Mouse (Mus musculus) T-helper 1 cell (primary cell): Measurements from ENCODE around the gene Vmn1r32.

ENCODE experiments used
- in situ Hi-C: fragments of 300-600 bp; cut with MboI, MseI; formaldehyde crosslinking; loops from one replicate; pipeline ENCODE4 v1.15.1; 2025; ENCODE audit warnings: high pct_unique_total_duplicates

The Vmn1r32 gene

DNA sequence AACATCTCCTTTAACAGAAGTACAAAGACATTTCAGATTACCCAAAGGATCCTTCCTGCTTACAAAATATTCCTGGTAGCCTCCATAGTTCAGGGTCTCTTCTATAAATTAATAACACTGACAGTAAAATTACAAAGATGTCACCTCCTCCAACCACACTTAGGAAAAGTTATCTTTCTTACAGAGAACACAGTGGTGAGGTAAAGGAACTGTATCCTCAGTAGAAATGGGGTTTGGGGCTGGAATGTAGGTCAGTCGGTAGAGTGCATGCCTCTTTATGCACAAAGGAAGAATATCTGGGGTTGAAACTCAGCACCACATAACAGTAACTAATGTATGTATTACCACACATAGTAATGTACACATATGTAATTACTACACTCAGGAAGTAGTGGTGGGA is at the start of gene Vmn1r32:
TSS of gene Vmn1r32 (minus strand) at position 101 of the 400 bp plus-strand sequence.
- in situ Hi-C loops, result no loop called here

DNA sequence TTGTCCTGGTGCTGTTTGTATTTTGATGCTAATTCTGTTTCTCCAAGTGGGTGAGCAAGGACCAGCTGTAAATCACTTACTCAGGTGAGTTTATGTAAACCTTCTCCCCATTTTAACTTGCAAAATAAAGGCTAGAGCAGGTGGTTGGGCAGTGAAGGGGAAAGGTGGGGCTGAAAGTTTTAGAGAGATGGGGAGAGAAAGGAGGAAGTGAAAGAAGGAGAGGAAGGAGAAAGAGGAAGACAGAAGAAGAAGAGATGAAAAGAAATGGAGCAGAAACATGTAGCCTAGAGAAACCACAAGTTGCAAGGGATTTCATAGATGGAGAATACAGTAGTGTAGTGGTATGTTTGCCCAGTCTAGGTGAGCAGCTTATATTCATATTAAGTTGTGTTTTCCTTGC is 35.9 kb upstream of the Vmn1r32 start:
- in situ Hi-C loops, result no loop called here

DNA sequence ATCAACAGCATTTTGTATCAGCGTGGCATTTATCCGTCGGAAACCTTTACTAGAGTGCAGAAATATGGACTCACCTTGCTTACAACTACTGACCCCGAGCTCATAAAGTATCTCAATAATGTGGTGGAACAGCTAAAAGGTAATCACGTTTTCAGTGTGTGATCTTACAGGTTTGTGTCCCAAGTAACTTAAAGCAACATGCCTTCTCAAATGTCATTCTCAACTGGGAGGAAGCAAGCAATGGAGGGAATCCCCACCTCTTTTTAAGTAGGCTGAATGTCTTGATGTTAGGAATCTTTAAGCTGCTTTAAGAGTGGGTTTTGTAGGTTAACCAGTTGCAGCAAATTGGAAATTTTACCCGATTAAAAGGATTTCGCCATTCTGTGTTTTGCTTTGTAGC is 23.9 kb downstream of the Vmn1r32 start:
- in situ Hi-C loops, result loop anchor here (10.0 to 25.0 kb wide), 3 partner anchors 61 to 1399 kb away; partner anchors contain the start of gene Hpgds

DNA sequence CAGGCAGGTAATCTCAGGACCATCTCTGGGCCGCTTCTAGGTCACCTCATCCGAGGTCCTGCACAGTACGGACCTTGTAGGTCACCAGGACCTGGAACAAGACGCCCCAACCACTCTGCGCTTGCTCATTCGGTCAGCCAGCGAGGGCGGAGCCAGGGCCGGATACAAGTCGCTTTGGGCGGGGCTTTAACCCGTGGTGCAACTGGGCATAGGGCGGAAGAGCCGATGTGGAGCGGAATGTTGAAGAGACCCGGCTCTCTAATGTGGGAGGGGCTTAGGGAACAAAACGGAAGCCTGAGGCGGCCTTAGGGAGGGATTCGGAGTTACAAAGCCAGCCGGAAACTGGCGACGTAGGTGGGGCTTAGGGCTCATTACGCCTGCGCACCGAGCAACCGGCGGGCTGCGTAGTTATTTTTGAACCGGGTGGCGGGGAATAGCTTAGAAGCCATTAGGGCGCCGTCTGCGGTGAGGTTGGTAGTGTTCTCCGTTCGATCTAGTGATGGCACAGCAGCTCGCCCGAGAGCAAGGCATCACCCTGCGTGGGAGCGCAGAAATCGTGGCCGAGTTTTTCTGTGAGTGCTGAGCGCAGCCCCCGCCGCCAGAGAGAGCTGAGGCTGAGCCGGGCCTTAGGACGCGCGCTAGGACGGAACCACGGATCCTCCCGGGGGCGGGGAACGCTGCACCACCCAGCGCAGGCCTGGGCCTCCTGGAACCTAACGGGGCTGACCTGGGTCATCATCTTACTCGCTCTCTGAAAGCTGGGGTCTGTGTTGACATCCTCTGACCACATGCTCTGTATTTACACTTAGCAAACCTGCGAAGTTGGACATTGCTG is 24.7 kb downstream of the Vmn1r32 start, which contains the start of gene Mad2l1:
TSS of gene Mad2l1 (plus strand) at position 363 of the 835 bp plus-strand sequence.
- in situ Hi-C loops, result loop anchor here (10.0 to 25.0 kb wide), 3 partner anchors 60 to 1398 kb away; partner anchors contain the start of gene Hpgds

DNA sequence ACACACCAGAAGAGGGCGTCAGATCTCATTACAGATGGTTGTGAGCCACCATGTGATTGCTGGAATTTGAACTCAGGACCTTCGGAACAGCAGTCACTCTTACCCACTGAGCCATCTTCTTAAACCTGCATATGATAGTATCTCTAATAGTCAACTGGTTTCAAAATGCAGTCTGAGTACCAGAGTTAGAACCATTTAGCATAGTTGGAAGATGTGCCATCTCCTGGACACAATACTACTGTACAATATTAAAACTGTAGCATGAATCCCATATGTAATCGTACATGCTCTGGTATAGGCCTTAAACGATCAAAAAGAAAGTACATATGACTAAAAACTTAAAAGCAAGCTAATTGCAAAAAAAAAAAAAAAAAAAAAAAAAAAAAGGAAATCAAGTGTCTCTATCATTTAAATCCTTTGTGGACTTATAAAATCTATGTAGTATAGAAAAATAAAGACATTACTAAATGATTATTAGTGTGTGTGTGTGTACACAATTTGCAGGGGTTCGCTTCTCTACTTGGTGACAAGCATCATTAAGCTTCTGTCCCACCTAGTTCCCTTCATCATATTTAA is 25.4 kb downstream of the Vmn1r32 start:
- in situ Hi-C loops, result loop anchor here (10.0 to 25.0 kb wide), 3 partner anchors 60 to 1397 kb away; partner anchors contain the start of gene Hpgds

DNA sequence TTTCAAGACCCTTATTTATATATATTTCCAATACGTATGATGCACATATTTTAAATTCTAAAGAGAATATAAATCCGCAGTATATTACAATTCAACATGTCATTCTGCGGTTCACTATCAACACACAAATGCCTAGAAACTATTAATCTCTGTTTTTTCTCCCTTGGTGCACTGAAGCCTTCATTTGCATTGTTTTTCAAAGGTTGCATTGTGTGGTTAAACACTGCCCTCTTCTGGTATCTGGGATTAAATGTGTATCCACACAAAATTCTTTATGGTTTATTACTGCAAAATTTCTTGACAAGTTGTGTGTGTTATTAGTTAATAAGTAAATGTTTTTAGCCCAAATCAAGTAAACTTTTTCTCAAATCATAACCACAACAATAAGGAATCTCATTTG is 26.7 kb downstream of the Vmn1r32 start:
- in situ Hi-C loops, result loop anchor here (10.0 to 25.0 kb wide), 3 partner anchors 58 to 1396 kb away; partner anchors contain the start of gene Hpgds

DNA sequence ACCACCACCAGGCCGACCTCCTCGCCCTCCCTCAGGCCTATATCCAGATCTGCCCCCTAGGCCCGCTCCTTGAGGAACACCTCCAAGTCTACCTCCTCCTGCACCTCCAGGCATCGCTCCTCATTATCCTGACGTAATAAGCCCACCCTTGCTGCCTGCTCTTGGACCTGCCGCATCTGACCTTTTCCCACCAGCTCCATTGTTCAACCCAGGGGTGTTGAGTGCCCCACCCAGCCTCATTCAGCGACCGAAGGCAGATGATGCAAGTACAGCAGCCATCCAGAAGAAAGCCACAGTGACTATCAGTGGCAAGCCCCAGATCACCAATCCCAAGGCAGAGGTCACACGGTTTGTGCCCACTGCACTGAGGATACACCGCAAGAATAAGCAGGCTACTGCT is 31.5 kb downstream of the Vmn1r32 start:
- in situ Hi-C loops, result loop anchor here (25.0 kb wide), 2 partner anchors 609 to 1391 kb away; partner anchors contain the start of gene Hpgds

DNA sequence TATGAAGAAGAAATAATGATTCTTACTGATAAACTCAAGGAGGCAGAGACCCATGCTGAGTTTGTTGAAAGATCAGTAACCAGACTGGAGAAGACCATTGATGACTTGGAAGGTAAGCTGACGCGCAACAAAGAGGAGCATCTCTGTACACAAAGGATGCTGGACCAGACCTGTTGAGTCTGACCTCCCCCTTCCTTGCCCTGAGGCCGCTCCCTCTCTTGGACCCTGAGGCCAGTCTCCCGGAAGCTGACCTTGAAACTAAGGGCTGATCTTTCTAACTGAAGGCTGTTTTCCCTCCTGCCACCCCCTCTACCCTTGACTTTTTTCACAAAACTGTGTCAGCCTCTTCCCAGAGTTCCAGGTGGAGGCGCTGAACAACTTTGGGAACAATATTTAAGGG is 43.5 kb downstream of the Vmn1r32 start:
- in situ Hi-C loops, result no loop called here
